Mouse (Mus musculus) layer of hippocampus, adult 2 months (tissue): Measurements from ENCODE around the gene B9d2. TPM values are rescaled to one million over a fixed set of nuclear protein-coding genes. Genes with fewer than 3 reads are reported as not detected.

Experiments used
- DNase-seq, 2 experiments: peaks; one replicate each; pipeline ENCODE4 v3.0.0; 2022; ENCODE audit warnings: low spot score in 2 of 2
- H3K27ac ChIP-seq: fragments of 200-600 bp; 2 replicates; pipeline ENCODE4 v1.8.1; 2022
- H3K4me3 ChIP-seq: fragments of 200-600 bp; 2 replicates; pipeline ENCODE4 v1.8.1; 2022; ENCODE audit warnings: mild to moderate bottlenecking
- CTCF ChIP-seq: fragments of 200-600 bp; conservative IDR thresholded peaks from 2 replicates; pipeline ENCODE4 v1.8.1; 2022; ENCODE audit warnings: antibody characterized with exemption, mild to moderate bottlenecking, moderate library complexity
- total RNA-seq, 2 experiments: library from RNA; stranded (reverse); gene quantifications; 2 replicates each; pipeline ENCODE4 v1.2.3; 2021

The B9d2 gene
- total RNA-seq, 2 experiments from 2014 or later, result 20.2 to 20.6 TPM

DNA sequence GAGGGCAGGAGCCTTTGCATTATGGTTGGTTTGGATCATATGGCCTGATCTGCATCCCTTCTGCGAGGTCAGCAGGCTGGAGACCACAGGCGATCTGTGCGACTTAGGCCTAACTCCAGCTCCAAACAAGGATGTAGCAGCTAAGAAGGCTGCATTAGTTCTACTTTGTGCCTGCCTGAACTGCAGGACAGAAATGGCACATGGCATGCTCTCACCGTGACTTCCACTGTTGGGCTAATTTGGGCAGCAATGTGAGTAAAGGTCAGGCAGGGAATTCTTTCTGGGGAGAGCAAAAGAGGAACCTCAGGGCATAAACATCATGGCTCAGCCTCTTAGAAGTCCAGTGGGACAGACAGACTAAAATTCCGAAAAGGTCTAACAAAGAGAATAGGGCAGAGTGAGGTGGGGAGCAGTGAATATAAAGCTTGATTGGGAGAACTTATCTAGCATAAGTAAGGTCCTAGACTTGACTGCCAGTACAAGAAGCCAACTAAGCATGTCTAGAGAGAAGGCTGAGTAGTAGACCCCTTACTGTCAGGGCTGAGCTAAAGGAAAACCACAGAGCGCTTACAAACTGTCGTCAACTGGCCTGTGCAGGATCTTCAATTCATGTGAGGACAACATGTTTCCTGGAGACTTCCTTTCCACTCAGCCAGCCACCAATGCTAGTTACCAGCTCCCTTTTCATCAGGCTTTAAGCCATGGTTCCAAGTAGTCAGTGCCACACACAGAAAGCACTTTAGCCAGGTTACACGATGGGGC is 50.9 kb downstream of the B9d2 start:
- H3K4me3 ChIP-seq, result no peak overlapping the region
- H3K27ac ChIP-seq, result no peak overlapping the region
- DNase-seq, result no peak
- no peak for TF ChIP-seq CTCF

DNA sequence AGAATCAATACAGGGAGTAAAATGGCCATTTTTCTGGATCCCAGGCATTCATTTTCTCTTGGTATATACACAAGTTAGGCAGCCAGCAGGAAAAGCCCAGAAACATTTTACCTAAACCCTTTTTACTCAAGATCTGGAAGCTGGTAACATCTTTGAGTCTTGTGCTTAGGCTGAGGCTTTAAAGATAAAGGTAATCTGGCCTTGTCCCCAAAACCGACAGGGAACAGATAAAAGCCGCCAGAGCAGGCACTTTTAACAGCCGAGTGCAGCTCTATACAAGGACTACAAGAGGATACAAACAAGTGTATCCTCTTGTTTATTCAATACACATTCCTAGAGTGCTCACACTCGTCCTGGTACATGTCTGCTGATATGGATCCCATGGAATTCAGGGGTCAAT is 54.4 kb downstream of the B9d2 start:
- H3K4me3 ChIP-seq, result no peak overlapping the region
- no peak for DNase-seq
- TF ChIP-seq CTCF, result no peak
- no peak overlapping the region for H3K27ac ChIP-seq

Other genes starting within 250 kb of the B9d2 start
- 1 to 10 TPM; 3.2 to 4.2 TPM for gene Ceacam1, start 203.2 kb upstream of the B9d2 start, total RNA-seq
- gene Ceacam2, start 140.9 kb upstream of the B9d2 start, total RNA-seq, result under 1 TPM; 0.20 to 0.67 TPM
- gene Erich4, start 64.9 kb upstream of the B9d2 start, total RNA-seq, result not detected
- gene Dmac2, start 61.4 kb upstream of the B9d2 start, total RNA-seq, result 10 to 100 TPM; 47.0 to 50.3 TPM
- gene B3gnt8, start 54.1 kb upstream of the B9d2 start, total RNA-seq, result 1 to 10 TPM; 1.5 to 1.9 TPM
- gene Bckdha, start 21.8 kb upstream of the B9d2 start, total RNA-seq, result 10 to 100 TPM; 37.1 to 41.4 TPM
- gene Exosc5, start 21.6 kb upstream of the B9d2 start, total RNA-seq, result 10 to 100 TPM; 26.9 to 28.1 TPM
- gene Tmem91, start 5.6 kb upstream of the B9d2 start, total RNA-seq, result 10 to 100 TPM in 1 of 2 experiments, 1 to 10 TPM in 1; 8.6 to 11.6 TPM
- 1 to 10 TPM; 6.9 TPM for gene Tgfb1, start 6.2 kb downstream of the B9d2 start, total RNA-seq
- 10 to 100 TPM; 62.9 to 67.4 TPM for gene Ccdc97, start 38.3 kb downstream of the B9d2 start, total RNA-seq
- 100 to 1,000 TPM; 110 to 115 TPM for gene Hnrnpul1, start 74.0 kb downstream of the B9d2 start, total RNA-seq
- 10 to 100 TPM; 36.6 to 41.1 TPM for gene Axl, start 107.9 kb downstream of the B9d2 start, total RNA-seq
- gene Cyp2s1, start 136.1 kb downstream of the B9d2 start, total RNA-seq, result 1 to 10 TPM; 1.4 to 2.3 TPM
- under 1 TPM; 0.25 to 0.26 TPM for gene Cyp2b10, start 216.8 kb downstream of the B9d2 start, total RNA-seq